Mouse (Mus musculus) heart, adult 11 months (tissue): Measurements from ENCODE around the gene Fam168a.
A peak's percentile ranks its signal among the peaks of the same experiment; 100 is the strongest.

Source experiments
- DNase-seq: peaks from one replicate; pipeline ENCODE4 v3.0.0; 2022

Fam168a gene

GRCm38 (mm10) chr7:100706143-100706841, at the start of gene Fam168a:
Fam168a (plus strand) TSS chr7:100706635.
- DNase-seq: peak; percentile 100

- peak; percentile 89 for DNase-seq
Observed at GRCm38 (mm10) chr7:100656739-100657138, 49.7 kb upstream of the Fam168a start.

- peak; percentile 88 for DNase-seq
Observed at GRCm38 (mm10) chr7:100658093-100658578, 48.3 kb upstream of the Fam168a start.

- DNase-seq: no peak
Observed at GRCm38 (mm10) chr7:100661264-100661663, 45.2 kb upstream of the Fam168a start.

- no peak for DNase-seq
Observed at GRCm38 (mm10) chr7:100662231-100662630, 44.2 kb upstream of the Fam168a start, which contains the start of gene Plekhb1. Plekhb1 (minus strand) TSS chr7:100662414.

- DNase-seq: peak; percentile 99
Observed at GRCm38 (mm10) chr7:100663190-100663589, 43.2 kb upstream of the Fam168a start.

GRCm38 (mm10) chr7:100663729-100664304, 42.6 kb upstream of the Fam168a start:
- no peak for DNase-seq

- no peak for DNase-seq
Observed at GRCm38 (mm10) chr7:100670646-100671045, 35.8 kb upstream of the Fam168a start.

- no peak for DNase-seq
Observed at GRCm38 (mm10) chr7:100673452-100673851, 33.0 kb upstream of the Fam168a start.

- DNase-seq: peak; percentile 94
Observed at GRCm38 (mm10) chr7:100674941-100675340, 31.5 kb upstream of the Fam168a start.

GRCm38 (mm10) chr7:100678052-100678451, 28.4 kb upstream of the Fam168a start:
- no peak for DNase-seq

GRCm38 (mm10) chr7:100678948-100679880, 27.2 kb upstream of the Fam168a start:
- no peak for DNase-seq

- no peak for DNase-seq
Observed at GRCm38 (mm10) chr7:100681132-100681531, 25.3 kb upstream of the Fam168a start.

GRCm38 (mm10) chr7:100683241-100683640, 23.2 kb upstream of the Fam168a start:
- no peak for DNase-seq

- peak; percentile 35 for DNase-seq
Observed at GRCm38 (mm10) chr7:100684081-100684480, 22.4 kb upstream of the Fam168a start.

GRCm38 (mm10) chr7:100684538-100684937, 21.9 kb upstream of the Fam168a start:
- peak; percentile 65 for DNase-seq

- DNase-seq: peak; percentile 93
Observed at GRCm38 (mm10) chr7:100685061-100686030, 21.1 kb upstream of the Fam168a start.

GRCm38 (mm10) chr7:100688471-100688870, 18.0 kb upstream of the Fam168a start:
- peak; percentile 88 for DNase-seq

GRCm38 (mm10) chr7:100693199-100693598, 13.2 kb upstream of the Fam168a start:
- DNase-seq: peak; percentile 57

GRCm38 (mm10) chr7:100699771-100700770, 6.4 kb upstream of the Fam168a start:
- DNase-seq: peak; percentile 55
